Mouse (Mus musculus) large intestine, adult 2 months (tissue): Measurements from ENCODE around the gene Plekha8. TPM values are rescaled to one million over a fixed set of nuclear protein-coding genes. Genes with fewer than 3 reads are reported as not detected.

Source experiments
- DNase-seq: peaks from one replicate; pipeline ENCODE4 v3.0.0-alpha.2; 2012; ENCODE audit warnings: low read depth, low spot score
- WGBS: fragments of 180-500 bp; shearing (Covaris S2); methylation state at CpG from one replicate; pipeline ENCODE4 v1.1.7; 2018; 5-methylcytosine and 5-hydroxymethylcytosine counted together
- polyA plus RNA-seq: library from polyadenylated mRNA; depleted of rRNA; stranded (reverse); fragments of >200 nt; gene quantifications from 2 replicates; pipeline ENCODE4 v1.2.3, GENCODE M21; 2012

The Plekha8 gene
- polyA plus RNA-seq, 1 experiment = 5.7 TPM

- 90% methylated on average over 3 of the region's 3 CpGs for WGBS
- DNase-seq = no peak
These were observed 33.5 kb downstream of the Plekha8 start for GRCm38 (mm10) chr6:54628381-54628780.

GRCm38 (mm10) chr6:54629734-54630133 is 34.8 kb downstream of the Plekha8 start:
- peak; percentile 14 for DNase-seq
- WGBS = 25% methylated on average over 7 of the region's 7 CpGs

- no peak for DNase-seq
These were observed 36.6 kb downstream of the Plekha8 start for GRCm38 (mm10) chr6:54631462-54631861.

GRCm38 (mm10) chr6:54639877-54640276 is 45.0 kb downstream of the Plekha8 start:
- DNase-seq = no peak
- 92% methylated on average over 3 of the region's 3 CpGs for WGBS

More at GRCm38 (mm10) chr6:54631462-54631861, 36.6 kb downstream of the Plekha8 start:
- WGBS = 44% methylated on average over 3 of the region's 3 CpGs

- 95% methylated on average over 2 of the region's 2 CpGs for WGBS
- no peak for DNase-seq
These were observed 47.0 kb downstream of the Plekha8 start for GRCm38 (mm10) chr6:54641953-54642352.

GRCm38 (mm10) chr6:54643181-54643580 is 48.3 kb downstream of the Plekha8 start:
- no peak for DNase-seq
- 93% methylated on average over 4 of the region's 4 CpGs for WGBS

- DNase-seq = no peak
- WGBS = 67% methylated on average over 11 of the region's 11 CpGs
These were observed 60.7 kb downstream of the Plekha8 start for GRCm38 (mm10) chr6:54655471-54656095.

GRCm38 (mm10) chr6:54657861-54658260 is 63.0 kb downstream of the Plekha8 start:
- no peak for DNase-seq

GRCm38 (mm10) chr6:54669868-54670267 is 75.0 kb downstream of the Plekha8 start:
- no peak for DNase-seq
- WGBS = 80% methylated on average over 6 of the region's 6 CpGs

More at GRCm38 (mm10) chr6:54657861-54658260, 63.0 kb downstream of the Plekha8 start:
- 88% methylated on average over 6 of the region's 6 CpGs for WGBS

GRCm38 (mm10) chr6:54672901-54673300 is 78.0 kb downstream of the Plekha8 start:
- no peak for DNase-seq
- 58% methylated on average over 5 of the region's 5 CpGs for WGBS

GRCm38 (mm10) chr6:54679686-54680085 is 84.8 kb downstream of the Plekha8 start:
- 85% methylated on average over 5 of the region's 5 CpGs for WGBS
- DNase-seq = no peak

GRCm38 (mm10) chr6:54680891-54681745 is 86.2 kb downstream of the Plekha8 start, which contains the start of gene Mturn:
TSS of gene Mturn (plus strand) at chr6:54681624.
- WGBS = 3% methylated on average over 48 of the region's 48 CpGs
- peak; percentile 60 for DNase-seq

GRCm38 (mm10) chr6:54681746-54682428 is 87.0 kb downstream of the Plekha8 start:
- WGBS = under 1% methylated on average over 61 of the region's 61 CpGs
- DNase-seq = no peak

- no peak for DNase-seq
- 70% methylated on average over 4 of the region's 4 CpGs for WGBS
These were observed 89.2 kb downstream of the Plekha8 start for GRCm38 (mm10) chr6:54684085-54684484.

- 82% methylated on average over 5 of the region's 5 CpGs for WGBS
- no peak for DNase-seq
These were observed 90.2 kb downstream of the Plekha8 start for GRCm38 (mm10) chr6:54685103-54685502.

GRCm38 (mm10) chr6:54685716-54686395 is 90.9 kb downstream of the Plekha8 start:
- WGBS = 55% methylated on average over 14 of the region's 14 CpGs
- DNase-seq = no peak

- 88% methylated on average over 21 of the region's 21 CpGs for WGBS
These were observed 92.2 kb downstream of the Plekha8 start for GRCm38 (mm10) chr6:54686946-54687737.

GRCm38 (mm10) chr6:54688467-54689323 is 93.8 kb downstream of the Plekha8 start:
- no peak for DNase-seq
- 78% methylated on average over 18 of the region's 18 CpGs for WGBS

More at GRCm38 (mm10) chr6:54686946-54687737, 92.2 kb downstream of the Plekha8 start:
- no peak for DNase-seq
